Mouse (Mus musculus) mouse trophoblast stem cell (cell line): ENCODE results near the gene Pacrg.

ENCODE experiments used
- in situ Hi-C, 2 experiments: fragments of 300-500 bp; cut with MseI, MboI; formaldehyde crosslinking; loops; 2 replicates in 1 of 2; 3 replicates in 1 of 2; pipeline ENCODE4 v1.15.1; 2025

Pacrg gene

DNA sequence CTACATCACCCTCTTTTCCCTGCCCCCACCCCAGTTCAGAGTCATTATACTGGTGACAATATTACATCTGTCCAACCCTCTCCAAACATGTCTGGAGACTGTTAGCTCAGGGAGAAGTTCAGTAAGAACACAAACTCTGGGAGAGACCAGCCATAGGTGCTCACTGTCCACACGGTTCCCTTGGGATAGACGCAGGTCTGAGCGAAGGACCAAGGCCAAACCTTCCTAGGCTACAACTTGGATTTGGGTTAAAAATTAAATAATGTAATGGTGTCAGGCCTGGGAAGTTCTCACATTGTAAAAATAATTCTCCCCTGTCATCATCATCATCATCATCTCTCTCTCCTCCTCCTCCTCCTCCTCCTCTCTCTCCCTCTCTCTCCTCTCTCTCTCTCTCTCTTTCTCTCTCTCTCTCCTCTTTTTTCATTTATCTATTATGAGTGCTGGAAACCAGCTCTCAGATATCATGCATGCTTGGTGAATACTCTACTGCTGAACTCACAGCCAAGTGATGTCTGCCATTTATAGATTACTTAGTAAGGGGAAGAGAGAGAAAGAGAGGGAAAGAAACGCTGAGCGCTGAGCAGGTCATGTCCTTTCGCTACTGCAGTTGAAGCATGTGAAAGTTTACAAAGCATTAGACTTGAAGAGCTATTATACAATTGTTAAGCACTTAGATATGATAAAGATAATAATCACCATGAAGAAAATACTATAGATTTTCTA lies 215.2 kb downstream of the Pacrg start:
- in situ Hi-C loops: no loop called here

DNA sequence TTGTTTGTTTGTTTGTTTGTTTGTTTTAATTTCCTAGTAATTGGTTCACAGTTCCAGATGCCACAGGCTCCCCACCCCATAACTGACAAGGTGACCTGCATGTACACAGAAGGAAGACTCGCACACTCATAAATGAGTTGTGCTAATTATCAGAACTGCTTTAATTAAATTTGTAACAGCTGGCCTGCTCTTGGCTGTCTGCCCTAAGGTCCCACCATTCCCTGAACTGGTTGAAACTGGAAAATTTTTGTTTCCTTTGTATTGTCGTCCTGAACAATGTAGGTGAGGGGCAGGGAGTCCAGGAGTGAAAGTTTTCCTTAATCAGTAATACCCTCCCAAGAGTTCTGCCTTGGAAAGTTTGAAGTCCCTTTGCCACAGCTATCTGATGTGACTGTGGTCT lies 219.5 kb downstream of the Pacrg start:
- in situ Hi-C loops: no loop called here

DNA sequence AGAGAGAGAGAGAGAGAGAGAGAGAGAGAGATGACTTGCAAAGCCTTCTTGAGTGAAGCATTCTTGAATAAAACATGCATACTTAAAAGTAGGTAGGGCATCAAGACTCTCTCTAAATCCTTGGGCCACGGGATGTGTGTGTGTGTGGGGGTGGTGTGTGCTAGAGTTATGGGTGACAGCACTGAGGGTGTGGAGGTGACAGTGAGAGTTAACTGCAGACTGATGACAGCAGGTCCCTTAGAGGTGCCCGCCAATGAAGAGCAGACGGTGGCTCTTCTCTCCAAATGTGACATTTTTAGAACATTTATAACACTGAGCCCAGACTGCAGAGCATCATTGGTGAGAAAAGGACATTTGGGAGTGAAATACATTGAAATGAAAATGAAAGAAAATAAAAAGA lies 220.2 kb downstream of the Pacrg start:
- in situ Hi-C loops: no loop called here

DNA sequence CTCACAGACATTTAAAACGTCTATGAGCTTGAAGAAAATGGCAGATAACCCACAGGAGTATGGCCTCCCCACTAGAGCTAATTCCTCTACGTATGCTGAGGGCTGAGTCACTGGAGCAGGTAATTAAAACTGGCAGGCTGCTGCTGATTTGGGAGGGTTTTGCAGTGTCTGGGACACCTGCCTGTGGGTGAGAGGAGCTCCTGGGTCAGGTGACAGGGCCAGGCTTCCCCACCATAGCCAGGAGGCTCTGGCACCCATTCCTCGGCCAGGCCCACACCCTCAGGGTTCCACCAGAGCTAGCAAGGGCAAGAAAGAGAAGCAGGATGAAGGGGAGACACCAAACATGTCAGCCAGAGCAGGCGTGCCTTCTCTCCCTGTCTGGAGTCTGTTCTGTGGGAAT lies 222.5 kb downstream of the Pacrg start:
- in situ Hi-C loops: no loop called here

DNA sequence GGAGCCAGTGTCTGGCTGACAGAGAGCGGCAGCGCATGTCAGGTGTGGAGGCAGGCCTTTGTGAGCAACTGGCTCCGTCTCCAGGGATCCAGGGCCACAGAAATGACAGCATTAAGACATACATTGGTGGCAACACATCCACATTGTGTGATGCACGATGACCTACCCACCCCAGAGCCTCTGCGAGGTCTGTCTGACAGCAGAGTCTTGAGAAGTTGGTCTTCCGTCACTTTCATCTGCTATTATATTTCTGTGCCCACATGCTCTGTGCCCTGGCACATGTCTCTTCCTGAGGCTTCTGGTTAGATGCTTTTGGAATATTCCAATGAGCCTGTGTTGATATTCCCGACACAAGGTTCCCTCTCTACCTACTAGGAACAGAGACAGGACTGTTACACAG lies 224.5 kb downstream of the Pacrg start:
- in situ Hi-C loops: no loop called here

DNA sequence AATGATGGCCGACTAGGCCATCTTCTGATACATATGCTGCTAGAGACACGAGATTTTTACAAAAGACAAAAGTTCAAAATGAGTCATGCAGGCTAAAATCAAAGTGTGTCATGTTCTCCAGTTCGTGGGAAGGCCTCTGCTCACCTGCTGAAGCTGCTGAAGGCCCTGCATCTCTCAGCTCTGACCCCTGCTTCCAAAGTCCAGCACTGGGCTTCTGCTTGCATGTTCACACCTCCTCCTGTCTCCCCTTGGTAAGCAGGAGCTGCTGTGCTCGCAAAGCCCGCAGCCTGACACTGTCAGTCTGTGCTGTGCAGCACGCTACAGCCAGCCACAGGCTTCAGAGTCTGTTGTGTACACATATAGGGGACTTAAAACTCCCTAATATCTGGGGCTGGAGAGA lies 225.4 kb downstream of the Pacrg start:
- in situ Hi-C loops: no loop called here

DNA sequence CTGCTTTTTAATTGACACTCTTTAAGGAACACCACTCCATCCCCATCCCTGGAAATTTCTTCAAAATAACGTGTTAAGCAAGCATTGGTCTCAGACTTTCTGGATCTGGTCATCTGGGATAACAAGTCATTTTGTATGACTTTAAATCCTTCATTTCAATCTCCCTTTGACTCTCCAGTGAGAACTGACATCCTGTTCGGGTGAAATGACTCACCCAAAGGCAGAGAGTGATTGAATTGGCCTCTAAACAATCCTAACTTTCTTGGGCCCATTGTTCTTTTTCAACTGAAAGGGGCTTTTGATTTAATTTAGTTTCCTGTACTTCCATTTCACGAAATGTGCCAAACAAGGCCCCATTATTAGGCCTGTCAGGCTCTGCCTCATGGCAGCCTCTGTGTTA lies 228.5 kb downstream of the Pacrg start:
- in situ Hi-C loops: no loop called here

DNA sequence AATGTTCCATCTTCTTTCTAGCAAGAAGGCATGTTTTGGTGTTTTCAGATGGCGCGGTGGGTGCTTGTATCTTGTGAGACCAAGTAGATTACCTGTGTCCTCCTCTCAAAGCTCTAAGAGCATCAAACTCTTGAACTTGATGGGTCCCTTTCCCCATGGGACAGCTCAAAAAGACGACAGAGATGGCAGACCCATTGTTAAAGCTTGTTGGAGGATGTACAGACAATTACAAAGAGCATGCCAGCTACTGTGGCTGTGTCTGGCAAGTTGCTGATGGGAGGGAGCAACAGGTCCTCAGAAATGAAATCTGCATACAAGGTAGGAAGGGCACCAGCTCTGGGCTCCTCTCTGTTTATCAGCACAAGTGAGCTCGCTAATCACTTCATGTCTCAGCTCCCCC lies 232.0 kb downstream of the Pacrg start:
- in situ Hi-C loops: no loop called here

DNA sequence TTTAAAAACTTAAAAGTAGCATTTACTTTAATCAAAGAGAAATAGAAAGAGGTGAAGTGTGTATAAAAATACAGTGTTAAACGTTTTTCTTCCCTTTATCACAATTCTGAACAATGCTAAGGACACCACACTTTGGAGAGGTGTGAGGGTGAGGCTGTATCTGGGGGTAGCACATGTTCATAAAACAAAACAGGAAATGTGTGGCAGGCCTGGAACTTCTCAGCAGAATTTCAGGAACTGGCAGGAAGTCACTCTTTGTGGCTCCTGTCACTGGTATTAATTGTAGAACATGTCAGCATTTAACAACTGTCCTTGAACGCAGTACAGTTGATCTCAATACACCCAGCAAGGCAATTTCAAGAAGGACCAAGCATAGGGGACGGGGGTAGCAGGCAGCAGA lies 234.0 kb downstream of the Pacrg start:
- in situ Hi-C loops: no loop called here

DNA sequence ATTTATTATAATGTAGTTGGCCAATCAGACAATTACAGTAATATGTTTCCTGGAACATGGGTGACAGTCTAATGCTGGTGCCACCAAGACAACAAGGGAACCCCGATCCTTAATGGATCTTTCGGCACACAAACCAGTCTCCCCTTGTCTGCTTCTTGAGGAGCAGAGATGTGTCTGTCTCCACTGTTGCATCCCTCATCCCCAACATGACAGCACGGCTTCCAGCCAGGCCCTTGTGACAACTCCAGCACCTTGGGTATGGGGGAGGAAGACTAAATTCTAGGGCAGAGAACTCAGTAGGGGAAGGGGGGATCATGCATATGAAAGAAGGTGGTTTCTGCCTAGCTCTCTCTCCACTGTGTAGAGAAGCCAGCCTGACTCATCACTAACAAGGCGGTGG lies 242.4 kb downstream of the Pacrg start:
- in situ Hi-C loops: no loop called here

DNA sequence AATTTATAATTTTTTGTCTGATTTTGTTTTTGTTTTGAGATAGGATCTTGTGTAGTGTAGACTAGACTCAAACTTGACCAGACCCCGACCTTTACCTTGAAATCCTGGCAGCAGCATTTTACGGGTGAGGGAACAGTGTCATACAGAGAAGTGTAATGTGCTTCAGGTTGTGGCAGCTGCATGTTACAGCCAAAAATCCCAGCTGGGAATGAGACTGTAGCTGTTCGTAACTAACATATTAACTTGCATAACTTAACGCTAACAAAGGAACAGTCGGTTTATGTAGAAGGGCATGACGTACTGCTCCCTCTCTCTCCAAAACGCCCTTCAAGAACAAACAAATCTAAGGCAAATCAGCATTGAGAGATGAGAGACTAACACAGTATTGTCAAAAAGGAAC lies 250.5 kb downstream of the Pacrg start:
- in situ Hi-C loops: no loop called here

DNA sequence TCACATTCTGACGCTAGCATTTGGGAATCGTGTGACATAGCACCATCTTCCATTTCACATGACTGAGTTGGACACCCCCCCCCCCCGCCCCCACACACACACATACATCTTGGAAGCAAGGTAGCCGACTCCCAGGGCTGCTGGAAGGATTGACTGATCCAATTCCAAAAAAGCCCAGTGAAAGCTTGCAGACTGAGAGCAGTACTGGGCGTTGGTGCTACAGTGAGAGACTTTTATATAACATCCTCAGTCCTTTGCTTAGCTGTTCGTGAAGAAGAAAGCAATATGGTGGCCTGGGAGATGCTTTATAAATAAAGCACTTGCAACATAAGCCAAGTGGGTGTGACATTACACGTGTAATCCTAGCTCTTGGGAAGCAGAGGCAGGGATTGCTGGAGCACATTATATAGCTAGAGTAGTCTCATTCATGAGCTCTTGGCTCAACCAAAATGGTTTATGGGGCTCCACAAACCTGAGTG lies 251.2 kb downstream of the Pacrg start:
- in situ Hi-C loops: no loop called here

DNA sequence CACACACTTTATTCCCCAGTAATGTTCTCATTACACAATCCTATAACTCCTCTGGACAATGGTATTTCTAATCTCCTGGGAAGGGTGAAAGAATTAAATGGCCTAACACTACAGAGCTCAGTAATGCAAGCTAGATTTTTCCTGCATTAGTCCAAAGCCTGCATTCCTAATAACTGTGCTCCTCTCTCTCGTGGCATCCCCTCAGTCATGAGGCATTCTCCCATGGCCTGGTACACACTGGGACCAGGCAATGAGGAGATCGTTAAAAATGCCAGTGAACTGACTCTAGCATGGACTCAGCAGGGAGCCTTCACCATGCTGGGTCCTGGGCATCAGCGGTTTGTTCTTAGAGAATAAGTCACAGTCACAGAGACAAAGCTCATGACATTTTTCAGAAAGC lies 256.8 kb downstream of the Pacrg start:
- in situ Hi-C loops: no loop called here

DNA sequence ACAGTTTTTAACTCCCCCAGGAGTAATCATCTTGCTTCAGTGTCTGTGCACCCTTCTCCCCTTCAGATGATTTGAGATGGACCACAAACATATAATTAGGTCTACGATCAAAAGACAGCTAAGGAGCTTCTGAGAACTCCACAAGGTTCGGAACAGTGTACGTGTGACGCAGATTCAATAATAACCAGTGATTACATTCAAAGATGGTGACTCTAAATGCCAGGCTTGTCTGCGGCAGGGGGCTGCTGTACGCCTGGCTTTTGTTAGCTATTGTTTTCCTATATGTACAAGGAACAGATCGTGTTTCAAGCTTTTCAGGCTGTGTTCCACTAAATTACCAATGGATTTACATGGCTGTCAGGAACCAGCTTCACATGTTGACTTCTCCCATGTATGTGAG lies 264.8 kb downstream of the Pacrg start:
- in situ Hi-C loops: no loop called here

DNA sequence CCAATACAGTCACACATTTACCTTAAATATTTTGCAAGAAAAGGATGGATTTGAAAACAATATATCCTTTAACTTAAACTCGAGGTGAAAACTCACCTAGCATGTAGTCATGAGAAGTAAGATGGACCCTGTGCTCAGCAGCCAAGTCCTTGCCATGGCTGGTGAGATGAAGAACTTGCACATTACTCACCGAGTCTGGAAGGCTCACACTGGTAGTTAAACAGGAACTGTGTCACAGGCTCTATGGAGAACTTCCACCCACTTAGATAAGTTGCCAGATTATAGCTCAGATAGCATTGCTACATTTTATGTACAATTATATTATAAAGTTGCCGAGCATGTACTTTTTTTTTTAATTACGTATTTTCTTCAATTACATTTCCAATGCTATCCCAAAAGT lies 267.7 kb downstream of the Pacrg start:
- in situ Hi-C loops: no loop called here

DNA sequence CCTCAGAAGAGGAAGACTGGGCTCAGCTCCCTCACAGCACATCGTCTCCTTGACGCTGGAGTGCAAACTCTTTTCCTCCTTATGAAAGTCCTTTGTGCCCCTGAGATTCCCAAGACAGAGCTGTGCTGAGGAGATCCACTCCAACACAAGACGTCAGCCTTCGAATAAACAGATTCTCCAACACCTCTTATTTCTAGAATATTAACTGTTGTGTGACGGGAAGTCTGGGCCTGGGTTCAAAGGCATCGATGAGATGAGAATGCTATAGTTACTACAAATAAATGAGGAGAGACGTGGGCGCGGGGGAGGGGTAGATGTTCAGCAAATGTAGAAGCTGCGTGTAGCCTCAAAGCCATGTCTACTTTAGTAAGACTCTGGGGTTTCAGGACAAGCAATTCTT lies 270.8 kb downstream of the Pacrg start:
- in situ Hi-C loops: no loop called here

DNA sequence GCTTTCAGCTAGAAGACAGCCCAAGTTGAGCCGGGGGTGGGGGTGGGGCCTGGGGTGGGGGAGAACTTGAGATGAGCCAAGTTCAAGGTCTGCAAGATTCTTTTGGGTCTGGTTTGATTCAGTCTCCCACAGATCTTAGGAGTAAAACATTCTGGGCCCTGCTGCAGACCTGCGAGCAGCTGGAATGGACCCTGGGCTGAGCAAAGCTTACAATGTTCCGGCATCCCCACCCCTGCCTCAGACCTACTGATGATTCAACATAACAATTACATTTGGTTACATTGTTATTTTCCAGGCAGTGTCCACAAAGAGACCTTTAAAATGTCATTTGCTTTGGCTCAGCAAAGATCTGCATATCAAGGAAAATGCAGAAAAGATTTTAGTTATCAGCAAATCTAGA lies 272.7 kb downstream of the Pacrg start:
- in situ Hi-C loops: no loop called here

DNA sequence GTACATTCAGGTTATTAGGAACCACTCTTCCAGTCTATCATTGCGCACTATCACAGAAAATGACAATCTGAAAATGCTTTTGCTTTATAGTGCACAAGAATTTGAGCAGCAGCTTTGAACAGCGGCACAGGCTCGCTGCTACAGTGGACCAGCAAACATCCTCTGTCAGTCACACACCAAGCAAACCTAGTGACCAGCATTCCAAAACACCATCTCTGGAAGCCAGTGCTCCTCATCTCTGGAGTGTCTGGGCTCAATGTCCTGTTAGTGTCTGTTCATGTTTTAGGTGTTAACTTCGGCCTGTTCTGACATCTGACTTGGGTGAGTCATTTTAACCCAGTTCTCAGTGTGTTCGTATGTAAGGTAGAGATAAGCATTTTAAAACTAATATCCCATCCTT lies 275.9 kb downstream of the Pacrg start:
- in situ Hi-C loops: no loop called here

DNA sequence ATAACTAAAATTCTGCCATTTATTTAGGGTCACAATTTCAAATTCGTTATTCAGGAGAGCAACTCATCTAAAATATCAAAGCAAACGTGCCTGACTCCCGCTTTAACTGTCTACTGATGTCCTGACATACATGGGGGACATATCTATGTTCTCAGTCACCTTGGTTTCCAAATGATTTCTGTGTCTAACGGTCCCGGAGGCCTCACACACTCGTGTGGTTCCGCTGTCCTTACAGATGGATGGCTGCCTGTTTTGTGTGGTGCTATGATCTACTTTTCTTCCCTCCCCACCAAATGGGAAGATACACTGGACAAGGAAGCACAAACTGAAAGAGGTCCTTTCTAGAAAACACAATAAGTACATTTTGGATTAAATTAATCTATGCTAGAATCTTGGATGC lies 277.2 kb downstream of the Pacrg start:
- in situ Hi-C loops: no loop called here

DNA sequence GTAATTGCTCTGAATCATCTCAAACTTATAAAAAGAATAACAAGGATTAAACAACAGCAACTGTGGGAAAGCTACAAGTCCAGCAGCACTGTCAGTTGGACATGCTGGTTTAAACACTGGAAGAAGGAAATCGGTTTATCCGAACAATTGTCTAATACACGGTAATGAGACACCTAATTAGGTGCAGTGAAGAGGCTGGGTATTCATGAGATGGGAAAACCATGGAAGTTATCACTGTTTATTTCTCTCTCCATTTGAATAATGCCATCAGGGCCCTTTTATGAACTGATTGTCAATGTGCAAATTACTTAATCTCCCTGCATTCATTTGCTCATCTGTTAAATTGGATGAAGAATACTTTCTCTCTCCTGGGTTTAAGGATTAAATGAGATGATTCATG lies 280.1 kb downstream of the Pacrg start:
- in situ Hi-C loops: no loop called here

DNA sequence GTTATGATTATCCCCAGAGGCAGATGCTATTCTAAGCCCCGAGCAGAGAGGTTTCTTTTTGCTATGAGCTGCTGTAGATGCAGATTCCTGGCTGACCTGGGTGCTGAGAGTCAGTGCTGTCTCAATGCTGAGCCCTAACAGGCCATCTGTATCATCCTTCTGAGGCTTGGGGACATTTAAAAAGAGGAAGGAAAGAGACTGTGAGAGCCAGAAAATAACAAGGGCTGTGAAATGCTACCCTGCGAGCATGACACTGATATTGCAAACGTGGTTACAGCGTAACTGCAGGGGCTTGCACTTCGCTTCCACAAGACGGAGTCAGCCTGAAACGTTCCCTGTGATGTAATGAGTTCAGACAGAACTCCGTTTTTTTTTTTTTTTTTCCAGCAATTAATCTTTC lies 281.4 kb downstream of the Pacrg start:
- in situ Hi-C loops: no loop called here

DNA sequence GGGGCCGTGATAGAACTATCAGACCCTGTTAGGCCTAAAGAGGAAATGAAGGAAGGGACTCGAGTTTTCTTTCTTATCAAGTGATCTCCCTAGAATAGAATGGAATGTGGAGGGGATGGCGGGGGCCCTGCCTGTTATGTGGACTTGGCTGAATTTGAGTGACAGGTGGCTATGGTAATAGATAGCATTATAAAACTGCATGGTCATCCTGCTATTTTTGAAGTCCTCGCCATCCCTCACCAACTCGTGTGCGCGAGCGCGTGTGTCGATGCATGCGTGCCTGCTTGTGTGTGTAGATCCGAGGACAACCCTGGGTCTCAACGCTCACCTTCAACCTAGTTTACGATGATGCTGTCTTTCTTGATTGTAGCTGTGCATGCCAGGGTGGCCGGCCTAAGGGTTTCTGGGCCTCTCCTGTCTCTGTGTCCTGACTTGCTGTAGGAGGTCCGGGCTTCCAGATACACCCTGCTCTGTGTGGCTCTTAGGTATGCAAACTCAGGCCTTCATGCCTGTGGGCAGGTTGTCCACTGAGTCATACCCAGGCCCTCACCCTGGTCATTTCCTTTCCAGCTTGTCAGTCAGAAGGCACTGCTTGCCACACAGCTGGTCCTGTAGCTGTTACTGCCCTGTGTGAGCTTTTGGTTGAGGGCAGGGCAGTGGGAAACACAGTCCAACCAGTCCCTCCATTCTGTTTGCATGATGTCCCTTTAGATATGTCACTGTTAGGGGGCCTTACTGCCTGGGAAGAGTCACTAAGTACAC lies 287.6 kb downstream of the Pacrg start:
- in situ Hi-C loops: no loop called here

DNA sequence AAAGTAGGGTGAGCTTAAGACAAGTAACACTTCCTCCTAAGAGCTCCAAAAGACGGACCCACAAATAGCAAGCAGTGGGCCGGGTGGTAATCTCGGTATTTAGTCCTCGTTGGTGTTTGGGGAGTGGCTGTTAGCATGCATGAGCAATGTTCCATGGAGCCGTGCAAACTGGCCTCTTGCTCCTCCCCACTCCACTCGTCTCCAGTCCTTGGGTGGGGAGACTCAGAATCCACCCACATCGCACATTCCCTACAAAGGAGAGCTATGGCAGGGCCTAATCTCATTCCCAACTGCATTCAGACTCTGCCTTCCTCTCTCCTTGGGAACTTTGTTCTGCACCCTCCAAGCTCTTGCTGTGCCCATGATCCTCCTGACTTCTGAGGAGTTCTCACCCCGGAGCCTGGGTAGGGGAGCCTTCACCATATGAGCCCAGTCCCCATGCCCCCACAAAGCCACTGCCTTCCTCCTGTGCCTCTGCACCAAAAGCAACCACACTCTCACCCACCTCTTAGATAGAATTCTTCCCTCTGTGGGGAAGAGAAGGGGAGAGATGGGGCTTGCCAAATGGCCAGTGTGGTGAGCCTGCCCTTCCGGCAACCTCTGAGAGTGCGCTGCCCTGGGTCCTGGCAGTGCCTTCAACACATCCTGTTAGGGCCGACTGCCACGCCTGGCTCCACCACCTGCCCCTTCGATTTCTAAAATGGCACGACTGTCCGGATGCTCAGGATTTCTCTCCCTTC lies 289.2 kb downstream of the Pacrg start:
- in situ Hi-C loops: no loop called here
